Mouse (Mus musculus) kidney, embryonic 15.5 days (tissue): ENCODE data around the gene Cep104. TPM values are rescaled to one million over a fixed set of nuclear protein-coding genes. Genes with fewer than 3 reads are reported as not detected.

Source experiments
- ATAC-seq: fragments of 200-750 bp; cut with Nextera tagmentation; replicated peaks from 2 replicates; pipeline ENCODE4 v1.8.0; 2017; ENCODE audit warnings: moderate TSS enrichment; ENCODE audit not compliant: low FRiP score
- H3K27ac ChIP-seq: fragments of 300-500 bp; sonication (generic); 2 replicates; pipeline ENCODE4 v1.5.1; 2015; ENCODE audit warnings: mild to moderate bottlenecking, inconsistent platforms
- H3K27me3 ChIP-seq: fragments of 300-500 bp; sonication (generic); 2 replicates; pipeline ENCODE4 v1.6.1; 2015; ENCODE audit warnings: inconsistent platforms
- H3K36me3 ChIP-seq: fragments of 300-500 bp; sonication (generic); 2 replicates; pipeline ENCODE4 v1.6.1; 2015; ENCODE audit warnings: inconsistent platforms
- H3K4me1 ChIP-seq: fragments of 300-500 bp; sonication (generic); 2 replicates; pipeline ENCODE4 v1.6.1; 2015; ENCODE audit warnings: inconsistent platforms
- H3K4me2 ChIP-seq: fragments of 300-500 bp; sonication (generic); 2 replicates; pipeline ENCODE4 v1.6.1; 2015; ENCODE audit warnings: moderate library complexity, mild to moderate bottlenecking, inconsistent platforms
- H3K4me3 ChIP-seq: fragments of 300-500 bp; sonication (generic); replicated peaks from 2 replicates; pipeline ENCODE4 v1.5.1; 2015; ENCODE audit warnings: mild to moderate bottlenecking, inconsistent platforms
- H3K9ac ChIP-seq: fragments of 300-500 bp; sonication (generic); 2 replicates; pipeline ENCODE4 v1.6.1; 2015; ENCODE audit warnings: mild to moderate bottlenecking, inconsistent platforms
- H3K9me3 ChIP-seq: fragments of 300-500 bp; sonication (generic); replicated peaks from 2 replicates; pipeline ENCODE4 v1.6.1; 2016; ENCODE audit warnings: inconsistent platforms
- WGBS: fragments of 180-500 bp; shearing (Covaris S2); methylation state at CpG from one replicate; pipeline ENCODE4 v1.1.7; 2015; ENCODE audit warnings: mixed read lengths; 5-methylcytosine and 5-hydroxymethylcytosine counted together
- polyA plus RNA-seq: library from polyadenylated mRNA; unstranded; fragments of >200 nt; fragmentation: Nextera tagmentation; extraction: Ambion mirVana; gene quantifications from 2 replicates; pipeline ENCODE4 v1.2.1, GENCODE M21; 2015

Cep104 gene
- polyA plus RNA-seq, 1 experiment from 2014 or later: 16.7 TPM

- Histone ChIP-seq H3K27me3 (peaks cover 7% of the 10 kb centered on the region; the same call in 1 of the 2 replicates), H3K4me3 (peak within 1 kb of the TSS; percentile 57), H3K27ac (peak within 1 kb of the TSS; percentile 89), H3K9ac (peak within 1 kb of the TSS; percentile 51), H3K4me2 (peak within 1 kb of the TSS; percentile 84), H3K9me3 (no peaks in the 10 kb centered on the region), H3K36me3 (peaks cover 15% of the 10 kb centered on the region), H3K4me1 (peaks cover 58% of the 10 kb centered on the region)
- 1% methylated on average over 33 of the region's 33 CpGs for WGBS
- peak; percentile 79 for ATAC-seq
These were observed 50.8 kb downstream of the Cep104 start, which contains the start of gene Smim1 for GRCm38 (mm10) chr4:154025641-154026440. Gene Smim1 (minus strand): TSS chr4:154026230.

- peak overlapping the region; percentile 51 for H3K9ac ChIP-seq
- H3K27me3 ChIP-seq: peaks cover 7% of the 10 kb centered on the region; the same call in 1 of the 2 replicates
- peaks cover 58% of the 10 kb centered on the region for H3K4me1 ChIP-seq
- no peaks in the 10 kb centered on the region for H3K9me3 ChIP-seq
- peaks cover 10% of the 10 kb centered on the region for H3K36me3 ChIP-seq
- H3K4me3 ChIP-seq: peak overlapping the region; percentile 57
- H3K4me2 ChIP-seq: peak overlapping the region; percentile 84
- peak overlapping the region; percentile 89; the same call in 1 of the 2 replicates for H3K27ac ChIP-seq
- WGBS: 27% methylated on average over 2 of the region's 2 CpGs
- no peak for ATAC-seq
These were observed 51.4 kb downstream of the Cep104 start for GRCm38 (mm10) chr4:154026441-154026761.

- no peaks in the 10 kb centered on the region for H3K36me3 ChIP-seq
- no peak overlapping the region for H3K27ac ChIP-seq
- peaks cover 41% of the 10 kb centered on the region for H3K4me1 ChIP-seq
- no peaks in the 10 kb centered on the region for H3K9me3 ChIP-seq
- WGBS: 84% methylated on average over 7 of the region's 7 CpGs
- no peak overlapping the region for H3K4me2 ChIP-seq
- no peak overlapping the region for H3K9ac ChIP-seq
- H3K27me3 ChIP-seq: peaks cover 7% of the 10 kb centered on the region; the same call in 1 of the 2 replicates
- no peak overlapping the region for H3K4me3 ChIP-seq
- ATAC-seq: no peak
These were observed 53.1 kb downstream of the Cep104 start for GRCm38 (mm10) chr4:154028066-154028465.

- no peak overlapping the region for H3K27ac ChIP-seq
- peaks cover 35% of the 10 kb centered on the region for H3K4me1 ChIP-seq
- H3K36me3 ChIP-seq: no peaks in the 10 kb centered on the region
- H3K4me2 ChIP-seq: no peak overlapping the region
- H3K9ac ChIP-seq: no peak overlapping the region
- no peak overlapping the region for H3K4me3 ChIP-seq
- peaks cover 7% of the 10 kb centered on the region; the same call in 1 of the 2 replicates for H3K27me3 ChIP-seq
- no peak for ATAC-seq
- H3K9me3 ChIP-seq: no peaks in the 10 kb centered on the region
These were observed 53.7 kb downstream of the Cep104 start for GRCm38 (mm10) chr4:154028646-154029045.

GRCm38 (mm10) chr4:154037123-154037522 lies 62.1 kb downstream of the Cep104 start:
- Histone ChIP-seq H3K27me3 (peaks cover 3% of the 10 kb centered on the region; the same call in 1 of the 2 replicates), H3K4me3 (no peak overlapping the region), H3K9ac (no peak overlapping the region), H3K27ac (no peak overlapping the region), H3K9me3 (no peaks in the 10 kb centered on the region), H3K4me2 (peak overlapping the region; percentile 22; the same call in 1 of the 2 replicates), H3K4me1 (peaks cover 11% of the 10 kb centered on the region), H3K36me3 (no peaks in the 10 kb centered on the region)
- peak; percentile 75; the same call in 1 of the 2 replicates for ATAC-seq
- WGBS: 11% methylated on average over 3 of the region's 3 CpGs

GRCm38 (mm10) chr4:154042577-154042976 lies 67.6 kb downstream of the Cep104 start, which contains the start of gene Ccdc27:
Gene Ccdc27 (minus strand): TSS chr4:154042677.
- WGBS: 75% methylated on average over 9 of the region's 9 CpGs
- no peak for ATAC-seq

GRCm38 (mm10) chr4:154045837-154046236 lies 70.8 kb downstream of the Cep104 start:
- Histone ChIP-seq H3K4me2 (no peak overlapping the region), H3K9ac (no peak overlapping the region), H3K27ac (no peak overlapping the region), H3K36me3 (no peaks in the 10 kb centered on the region), H3K4me1 (no peaks in the 10 kb centered on the region), H3K9me3 (no peaks in the 10 kb centered on the region), H3K4me3 (no peak overlapping the region), H3K27me3 (peaks cover 3% of the 10 kb centered on the region; the same call in 1 of the 2 replicates)
- WGBS: 67% methylated on average over 5 of the region's 5 CpGs
- no peak for ATAC-seq

More at GRCm38 (mm10) chr4:154042577-154042976, 67.6 kb downstream of the Cep104 start, which contains the start of gene Ccdc27:
- H3K27ac ChIP-seq: no peak within 1 kb of the TSS
- H3K27me3 ChIP-seq: peaks cover 3% of the 10 kb centered on the region; the same call in 1 of the 2 replicates
- no peak within 1 kb of the TSS for H3K9ac ChIP-seq
- H3K4me1 ChIP-seq: peaks cover under 1% of the 10 kb centered on the region; the same call in 1 of the 2 replicates
- no peaks in the 10 kb centered on the region for H3K9me3 ChIP-seq
- no peak within 1 kb of the TSS for H3K4me3 ChIP-seq
- H3K36me3 ChIP-seq: no peaks in the 10 kb centered on the region
- no peak within 1 kb of the TSS for H3K4me2 ChIP-seq

GRCm38 (mm10) chr4:154051401-154051800 lies 76.4 kb downstream of the Cep104 start:
- H3K4me1 ChIP-seq: no peaks in the 10 kb centered on the region
- H3K4me3 ChIP-seq: no peak overlapping the region
- H3K9ac ChIP-seq: no peak overlapping the region
- WGBS: 89% methylated on average over 3 of the region's 3 CpGs
- ATAC-seq: no peak
- H3K27me3 ChIP-seq: no peaks in the 10 kb centered on the region
- H3K9me3 ChIP-seq: no peaks in the 10 kb centered on the region
- no peak overlapping the region for H3K27ac ChIP-seq
- no peak overlapping the region for H3K4me2 ChIP-seq
- no peaks in the 10 kb centered on the region for H3K36me3 ChIP-seq

GRCm38 (mm10) chr4:154053065-154053464 lies 78.1 kb downstream of the Cep104 start:
- Histone ChIP-seq H3K4me3 (no peak overlapping the region), H3K9ac (no peak overlapping the region), H3K4me2 (no peak overlapping the region), H3K27me3 (no peaks in the 10 kb centered on the region), H3K27ac (no peak overlapping the region), H3K36me3 (no peaks in the 10 kb centered on the region), H3K4me1 (no peaks in the 10 kb centered on the region), H3K9me3 (no peaks in the 10 kb centered on the region)
- 59% methylated on average over 4 of the region's 4 CpGs for WGBS
- no peak for ATAC-seq

- H3K9ac ChIP-seq: no peak overlapping the region
- no peak overlapping the region for H3K4me3 ChIP-seq
- no peaks in the 10 kb centered on the region for H3K4me1 ChIP-seq
- no peak overlapping the region for H3K4me2 ChIP-seq
- no peak for ATAC-seq
- 85% methylated on average over 7 of the region's 7 CpGs for WGBS
- H3K27ac ChIP-seq: no peak overlapping the region
- no peaks in the 10 kb centered on the region for H3K36me3 ChIP-seq
- no peaks in the 10 kb centered on the region for H3K27me3 ChIP-seq
- no peaks in the 10 kb centered on the region for H3K9me3 ChIP-seq
These were observed 80.5 kb downstream of the Cep104 start for GRCm38 (mm10) chr4:154055482-154055881.

GRCm38 (mm10) chr4:154056046-154056445 lies 81.1 kb downstream of the Cep104 start:
- H3K4me2 ChIP-seq: no peak overlapping the region
- H3K9ac ChIP-seq: no peak overlapping the region
- WGBS: 69% methylated on average over 2 of the region's 2 CpGs
- no peak overlapping the region for H3K4me3 ChIP-seq
- no peak overlapping the region for H3K27ac ChIP-seq
- H3K27me3 ChIP-seq: no peaks in the 10 kb centered on the region
- no peaks in the 10 kb centered on the region for H3K4me1 ChIP-seq
- no peaks in the 10 kb centered on the region for H3K9me3 ChIP-seq
- H3K36me3 ChIP-seq: no peaks in the 10 kb centered on the region
- ATAC-seq: no peak

GRCm38 (mm10) chr4:154056661-154057060 lies 81.7 kb downstream of the Cep104 start:
- no peak for ATAC-seq

More at GRCm38 (mm10) chr4:154056661-154057060, 81.7 kb downstream of the Cep104 start:
- Histone ChIP-seq H3K36me3 (no peaks in the 10 kb centered on the region), H3K9ac (no peak overlapping the region), H3K27me3 (no peaks in the 10 kb centered on the region), H3K27ac (no peak overlapping the region), H3K9me3 (no peaks in the 10 kb centered on the region), H3K4me3 (no peak overlapping the region), H3K4me1 (no peaks in the 10 kb centered on the region), H3K4me2 (no peak overlapping the region)
- WGBS: 35% methylated on average over 2 of the region's 2 CpGs
